Mouse (Mus musculus) testis, adult 2 months (tissue): ENCODE data around the gene Pus7. TPM values are rescaled to one million over a fixed set of nuclear protein-coding genes. Genes with fewer than 3 reads are reported as not detected.

Source experiments
- H3K27ac ChIP-seq: fragments of 200-500 bp; 2 replicates; pipeline ENCODE4 v1.5.1; 2012; ENCODE audit warnings: low read depth, low read length; ENCODE audit not compliant: control insufficient read depth, insufficient read depth
- H3K27me3 ChIP-seq: fragments of 200-500 bp; 2 replicates; pipeline ENCODE4 v1.6.1; 2012; ENCODE audit warnings: mild to moderate bottlenecking, low read length, moderate library complexity; ENCODE audit not compliant: control insufficient read depth, insufficient read depth
- H3K36me3 ChIP-seq: fragments of 200-500 bp; 2 replicates; pipeline ENCODE4 v1.6.1; 2012; ENCODE audit warnings: mild to moderate bottlenecking, low read length; ENCODE audit not compliant: control insufficient read depth, insufficient read depth
- H3K4me1 ChIP-seq: fragments of 200-500 bp; 2 replicates; pipeline ENCODE4 v1.6.1; 2012; ENCODE audit warnings: low read length; ENCODE audit not compliant: control insufficient read depth, insufficient read depth
- H3K4me3 ChIP-seq: fragments of 200-500 bp; 2 replicates; pipeline ENCODE4 v1.5.1; 2012; ENCODE audit warnings: low read depth, mild to moderate bottlenecking, low read length, moderate library complexity, mixed read lengths; ENCODE audit not compliant: control insufficient read depth
- CTCF ChIP-seq: fragments of 200-500 bp; IDR thresholded peaks from 2 replicates; pipeline ENCODE4 v1.5.1; 2012; ENCODE audit warnings: low read depth, mild to moderate bottlenecking, inconsistent platforms, low read length, moderate library complexity; ENCODE audit not compliant: control insufficient read depth, insufficient read depth, insufficient replicate concordance
- POLR2A ChIP-seq: fragments of 200-500 bp; IDR thresholded peaks from 2 replicates; pipeline ENCODE4 v1.6.1; 2012; ENCODE audit warnings: low read depth, mild to moderate bottlenecking, inconsistent platforms, low read length, moderate library complexity; ENCODE audit not compliant: control insufficient read depth
- polyA plus RNA-seq: library from polyadenylated mRNA; depleted of rRNA; stranded (reverse); fragments of >200 nt; gene quantifications from 2 replicates; pipeline ENCODE4 v1.2.3, GENCODE M21; 2012

Gene Pus7
- polyA plus RNA-seq, 1 experiment: 5.2 TPM

GRCm38 (mm10) chr5:23749882-23750281, 33.6 kb downstream of the Pus7 start:
- Histone ChIP-seq H3K4me1 (no peaks in the 10 kb centered on the region), H3K27ac (no peak overlapping the region), H3K4me3 (no peak overlapping the region), H3K27me3 (no peaks in the 10 kb centered on the region), H3K36me3 (no peaks in the 10 kb centered on the region)
- TF ChIP-seq POLR2A (no peak), CTCF (no peak)

DNA sequence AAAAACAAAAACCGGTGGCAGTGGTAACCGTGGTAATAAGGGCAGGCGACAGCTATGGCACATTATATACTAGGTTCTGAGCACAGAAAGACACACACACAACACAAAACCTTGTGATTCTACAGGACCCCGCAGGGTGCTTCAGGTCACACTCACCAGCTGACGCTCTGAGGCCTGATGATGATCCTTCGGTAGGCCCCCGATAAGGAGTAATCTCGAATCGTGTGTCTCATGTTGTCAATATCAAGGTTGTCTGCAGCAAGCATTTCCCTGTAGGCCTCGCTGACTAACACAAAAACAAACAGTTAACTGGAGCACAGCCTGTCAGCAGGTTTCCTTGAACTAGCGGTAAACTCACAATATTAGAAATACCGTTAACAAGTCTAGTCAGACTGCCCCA, 40.2 kb downstream of the Pus7 start:
- Histone ChIP-seq H3K4me1 (no peaks in the 10 kb centered on the region), H3K4me3 (no peak overlapping the region), H3K36me3 (no peaks in the 10 kb centered on the region), H3K27ac (no peak overlapping the region), H3K27me3 (no peaks in the 10 kb centered on the region)
- no peak for TF ChIP-seq CTCF
- no peak for TF ChIP-seq POLR2A

DNA sequence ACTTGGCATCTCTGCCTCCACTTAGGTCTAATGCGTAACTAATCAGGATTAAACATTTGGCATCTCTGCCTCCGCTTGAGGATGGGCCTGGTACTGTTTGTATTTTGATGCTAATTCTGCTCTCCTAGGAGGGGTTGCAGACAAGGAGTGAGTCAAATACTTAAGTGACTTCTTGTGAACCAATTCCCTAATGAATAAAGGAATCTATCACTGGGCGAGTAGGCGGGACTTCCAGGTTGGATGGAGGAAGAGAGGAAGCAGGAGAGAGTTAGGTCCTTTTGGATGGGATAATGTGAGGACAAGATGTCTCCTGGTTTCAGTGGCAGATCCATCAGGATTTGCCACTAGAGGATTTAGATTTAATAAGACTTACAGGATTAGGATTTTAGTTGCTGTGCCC, 46.4 kb downstream of the Pus7 start:
- Histone ChIP-seq H3K4me3 (no peak overlapping the region), H3K4me1 (no peaks in the 10 kb centered on the region), H3K27me3 (no peaks in the 10 kb centered on the region), H3K36me3 (no peaks in the 10 kb centered on the region), H3K27ac (no peak overlapping the region)
- TF ChIP-seq POLR2A (no peak), CTCF (no peak)

- no peaks in the 10 kb centered on the region for H3K27me3 ChIP-seq
- H3K4me3 ChIP-seq: no peak overlapping the region
- TF ChIP-seq POLR2A (no peak), CTCF (no peak)
- no peak overlapping the region for H3K27ac ChIP-seq
- no peaks in the 10 kb centered on the region for H3K4me1 ChIP-seq
- H3K36me3 ChIP-seq: no peaks in the 10 kb centered on the region
These were observed 47.1 kb downstream of the Pus7 start for GRCm38 (mm10) chr5:23736366-23736765.

DNA sequence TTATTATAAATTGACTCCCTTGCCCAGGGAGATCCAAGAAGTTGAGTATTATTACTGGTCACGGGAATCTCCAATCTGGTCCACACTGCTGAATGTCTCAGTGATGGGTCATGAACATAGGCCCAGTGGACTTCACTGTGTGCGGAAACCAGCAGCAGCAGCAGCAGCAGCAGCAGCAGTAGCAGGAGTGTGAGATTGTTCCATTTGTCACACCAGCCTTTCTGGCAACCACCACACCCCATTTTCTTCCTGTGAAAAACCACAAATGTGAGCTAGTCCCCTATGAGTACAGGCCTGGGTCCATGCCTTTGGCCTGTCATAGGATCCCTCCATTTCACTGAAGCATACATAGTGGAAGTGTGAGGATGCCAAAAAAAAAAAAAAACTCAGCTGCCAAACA, 61.6 kb downstream of the Pus7 start:
- TF ChIP-seq POLR2A (no peak), CTCF (no peak)
- no peaks in the 10 kb centered on the region for H3K36me3 ChIP-seq
- no peaks in the 10 kb centered on the region for H3K4me1 ChIP-seq
- H3K4me3 ChIP-seq: no peak overlapping the region
- no peak overlapping the region for H3K27ac ChIP-seq
- H3K27me3 ChIP-seq: no peaks in the 10 kb centered on the region

DNA sequence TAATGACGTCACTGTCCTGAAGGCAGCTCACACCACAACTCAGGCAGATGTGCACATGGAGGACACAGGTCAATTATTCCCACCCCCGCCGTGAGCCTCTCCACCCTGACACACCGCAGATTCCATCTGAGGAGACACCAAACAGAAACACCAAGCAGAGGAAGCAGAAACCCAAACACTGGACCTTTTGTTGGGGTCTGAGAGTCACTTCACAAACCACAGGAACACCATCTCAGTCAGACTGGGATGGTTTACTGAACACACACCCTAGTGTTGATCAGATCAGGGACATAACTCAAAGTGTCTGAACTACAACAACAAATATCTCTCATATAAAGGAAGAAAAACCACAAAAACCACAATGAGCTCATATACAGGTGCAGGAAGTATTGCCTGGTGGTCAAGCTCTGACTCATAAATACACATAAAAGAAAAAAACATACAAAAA, 64.6 kb downstream of the Pus7 start:
- no peaks in the 10 kb centered on the region for H3K4me1 ChIP-seq
- H3K27me3 ChIP-seq: no peaks in the 10 kb centered on the region
- TF ChIP-seq POLR2A: no peak
- no peak for TF ChIP-seq CTCF
- no peaks in the 10 kb centered on the region for H3K36me3 ChIP-seq
- no peak overlapping the region for H3K27ac ChIP-seq
- H3K4me3 ChIP-seq: no peak overlapping the region

DNA sequence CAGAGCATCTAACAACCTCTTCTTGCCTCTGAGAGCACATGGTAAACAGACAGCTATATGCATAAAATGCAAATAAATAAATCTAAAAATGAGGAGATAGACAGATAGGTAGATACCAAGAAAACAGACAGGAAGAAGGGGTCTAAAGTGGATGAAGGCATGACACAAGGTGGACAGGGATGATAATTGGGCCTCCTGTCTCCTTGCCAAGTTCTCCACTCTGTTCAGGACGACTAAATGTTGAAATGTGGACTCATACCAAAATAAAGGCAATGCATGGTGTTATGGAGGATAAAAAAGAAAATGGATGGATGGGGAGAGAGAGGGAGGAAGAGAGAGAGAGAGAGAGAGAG, 65.4 kb downstream of the Pus7 start:
- TF ChIP-seq POLR2A (no peak), CTCF (no peak)
- Histone ChIP-seq H3K36me3 (no peaks in the 10 kb centered on the region), H3K27ac (no peak overlapping the region), H3K4me1 (no peaks in the 10 kb centered on the region; the same call in 1 of the 2 replicates), H3K27me3 (no peaks in the 10 kb centered on the region), H3K4me3 (no peak overlapping the region)

DNA sequence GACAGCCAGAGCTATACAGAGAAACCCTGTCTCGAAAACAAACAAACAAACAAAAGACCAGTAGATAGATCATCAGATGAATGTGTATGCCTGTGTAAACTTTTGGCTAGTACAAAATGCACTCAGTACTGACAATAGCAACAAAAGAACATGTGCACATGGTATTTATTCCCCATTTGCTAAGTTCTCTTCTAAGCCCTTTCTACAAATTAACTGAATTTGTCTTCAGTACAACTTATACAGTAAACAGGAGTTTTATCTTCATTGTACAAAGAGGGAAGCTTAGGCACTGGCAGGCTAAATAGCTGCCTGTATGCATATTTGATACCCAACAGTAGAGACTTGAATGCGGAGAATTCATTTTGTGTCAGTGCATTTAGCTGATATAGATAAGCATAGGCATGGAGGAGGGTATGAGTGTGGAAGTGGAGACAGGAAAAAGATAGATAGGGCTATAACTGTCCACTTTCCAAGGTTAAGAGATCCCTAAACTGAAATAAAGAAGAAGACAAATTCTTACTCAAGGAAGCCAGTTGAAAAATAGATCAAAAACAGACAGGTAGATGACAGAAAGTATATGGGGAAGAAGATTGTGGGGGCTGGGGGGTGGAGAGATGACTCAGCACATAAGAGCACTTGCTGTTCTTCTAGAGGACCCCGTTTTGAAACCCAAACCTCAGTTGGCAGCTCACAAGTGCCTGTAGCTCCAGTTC, 65.9 kb downstream of the Pus7 start:
- TF ChIP-seq CTCF (no peak), POLR2A (no peak)

More for the DNA sequence above, 65.9 kb downstream of the Pus7 start:
- Histone ChIP-seq H3K4me3 (no peak overlapping the region), H3K27me3 (no peaks in the 10 kb centered on the region), H3K27ac (no peak overlapping the region), H3K36me3 (no peaks in the 10 kb centered on the region), H3K4me1 (no peaks in the 10 kb centered on the region; the same call in 1 of the 2 replicates)
